In genomic region chr9:52835481-52836150, GRCm38 (mm10) we compare ENCODE assay signal across 23 mouse cellular contexts.
DNase-seq lines count a peak whose midpoint lies in the region; ATAC-seq and TF ChIP-seq lines count a peak whose summit lies in the region.
"Had no signal": no experiment of that assay in that cellular context is flagged by ENCODE, and none has a peak within 500 bp of the region (broad histone marks: within the 10 kb centered on the region; RNA-seq: fewer than 3 reads in every experiment).

No protein-coding gene starts in this region.

- no peaks in the 10 kb centered on the region for H3K9me3 ChIP-seq in midbrain, embryonic 10.5 days (replicated peaks)
- no peaks in the 10 kb centered on the region for H3K9me3 ChIP-seq in limb, embryonic 10.5 days (replicated peaks)
- H3K9me3 ChIP-seq: embryonic facial prominence, embryonic 15.5 days; forebrain, embryonic 15.5 days; hindbrain, embryonic 15.5 days; limb, embryonic 13.5 days; liver, embryonic 12.5 days; midbrain, embryonic 12.5 days had no signal

- DNase-seq in cerebellum, adult 2 months, result peak; percentile 21 to 67
- no peak for DNase-seq in cerebellum, adult 11 months
- no peak for DNase-seq in layer of hippocampus, adult 2 months (ENCODE audit: low spot score in 2 of 2)
- DNase-seq in layer of hippocampus, adult 8-10 months (ENCODE audit: low spot score in 2 of 2), result no peak
- DNase-seq in heart, adult 9 months (ENCODE audit: low spot score in 2 of 2), result peak; percentile 55 to 63
- DNase-seq in midbrain, embryonic 10.5 days (ENCODE audit: low spot score), result no peak
- DNase-seq in limb, embryonic 10.5 days (ENCODE audit: low spot score), result no peak
- DNase-seq: adrenal gland, postnatal 36 days; kidney, adult 2 months; lung, adult 2 months; lung, postnatal 14 days; right cerebral cortex, postnatal 14 days; thymus, adult 2 months; thymus, postnatal 4 days had no signal

- no peak for TF ChIP-seq POLR2A in cerebellum, adult 2 months (IDR thresholded peaks at IDR 0.05; ENCODE audit: borderline replicate concordance, insufficient read depth, low read length)

- no peaks in the 10 kb centered on the region for H3K36me3 ChIP-seq in midbrain, embryonic 10.5 days
- H3K36me3 ChIP-seq in limb, embryonic 10.5 days, result no peaks in the 10 kb centered on the region
- H3K36me3 ChIP-seq: embryonic facial prominence, embryonic 15.5 days; forebrain, embryonic 15.5 days; hindbrain, embryonic 15.5 days; limb, embryonic 13.5 days; liver, embryonic 12.5 days; midbrain, embryonic 12.5 days had no signal

- ATAC-seq in activated CD4-positive, CD25-positive, alpha-beta regulatory T cell, adult 4 months, result no peak
- ATAC-seq: forebrain, embryonic 15.5 days; liver, embryonic 12.5 days had no signal

- WGBS in cerebellum, adult 2 months, result 10% methylated on average over 8 of the region's 8 CpGs
- WGBS in midbrain, embryonic 10.5 days, result 88% methylated on average over 8 of the region's 8 CpGs
- 89% methylated on average over 8 of the region's 8 CpGs for WGBS in limb, embryonic 10.5 days

- H3K4me3 ChIP-seq in cerebellum, adult 2 months (replicated peaks; ENCODE audit: insufficient read depth, low read depth, low read length), result no peak overlapping the region
- H3K4me3 ChIP-seq in layer of hippocampus, adult 2 months, result no peak overlapping the region
- H3K4me3 ChIP-seq in midbrain, embryonic 10.5 days, result no peak overlapping the region
- H3K4me3 ChIP-seq in limb, embryonic 10.5 days, result no peak overlapping the region
- H3K4me3 ChIP-seq: embryonic facial prominence, embryonic 15.5 days; forebrain, embryonic 15.5 days; hindbrain, embryonic 15.5 days; limb, embryonic 13.5 days; liver, embryonic 12.5 days; midbrain, embryonic 12.5 days had no signal

- TF ChIP-seq CTCF in cerebellum, adult 2 months (IDR thresholded peaks at IDR 0.05; ENCODE audit: borderline replicate concordance, insufficient read depth, low read depth, low read length), result no peak
- TF ChIP-seq CTCF in layer of hippocampus, adult 2 months (conservative IDR thresholded peaks at IDR 0.05), result no peak

- H3K27me3 ChIP-seq in cerebellum, adult 2 months (ENCODE audit: control insufficient read depth, insufficient read depth, low read length), result no peaks in the 10 kb centered on the region; the same call in 1 of the 2 replicates
- no peaks in the 10 kb centered on the region for H3K27me3 ChIP-seq in midbrain, embryonic 10.5 days (ENCODE audit: low read depth, poor library complexity, severe bottlenecking)
- no peaks in the 10 kb centered on the region for H3K27me3 ChIP-seq in limb, embryonic 10.5 days (ENCODE audit: low read depth, poor library complexity, severe bottlenecking)
- H3K27me3 ChIP-seq: embryonic facial prominence, embryonic 15.5 days; forebrain, embryonic 15.5 days; hindbrain, embryonic 15.5 days; limb, embryonic 13.5 days; liver, embryonic 12.5 days; midbrain, embryonic 12.5 days had no signal

- no peaks in the 10 kb centered on the region; the same call in 1 of the 2 replicates for H3K4me1 ChIP-seq in cerebellum, adult 2 months (ENCODE audit: control insufficient read depth, insufficient read depth, low read length)
- H3K4me1 ChIP-seq in midbrain, embryonic 10.5 days, result no peaks in the 10 kb centered on the region
- no peaks in the 10 kb centered on the region for H3K4me1 ChIP-seq in limb, embryonic 10.5 days
- H3K4me1 ChIP-seq: embryonic facial prominence, embryonic 15.5 days; hindbrain, embryonic 15.5 days; limb, embryonic 13.5 days; liver, embryonic 12.5 days; midbrain, embryonic 12.5 days had no signal

- H3K27ac ChIP-seq in cerebellum, adult 2 months (ENCODE audit: insufficient read depth, low read length), result no peak overlapping the region
- 0 out of 2 replicates have a peak overlapping the region, but pooled peaks have one; percentile 18 for H3K27ac ChIP-seq in layer of hippocampus, adult 2 months
- no peak overlapping the region for H3K27ac ChIP-seq in midbrain, embryonic 10.5 days (replicated peaks)
- no peak overlapping the region for H3K27ac ChIP-seq in limb, embryonic 10.5 days
- H3K27ac ChIP-seq: embryonic facial prominence, embryonic 15.5 days; forebrain, embryonic 15.5 days; hindbrain, embryonic 15.5 days; kidney, postnatal 0 days; limb, embryonic 13.5 days; liver, embryonic 12.5 days; midbrain, embryonic 12.5 days; stomach, postnatal 0 days had no signal

Comparison
In these comparisons a context has a peak if more than half of its experiments do, and no peak if none do; other contexts are left out.
1. DNase-seq: peak in cerebellum, adult 2 months (2 of 2) and heart, adult 9 months (2 of 2); none in cerebellum, adult 11 months (single experiment), layer of hippocampus, adult 2 months (0 of 2), layer of hippocampus, adult 8-10 months (0 of 2), midbrain, embryonic 10.5 days (single experiment) and limb, embryonic 10.5 days (single experiment).